Mouse (Mus musculus) ES-E14 (cell line): Measurements from ENCODE around the gene Grin1.

ENCODE experiments used
- CHD2 ChIP-seq: IDR thresholded peaks from 2 replicates; pipeline ENCODE4 v1.6.1; 2014; ENCODE audit warnings: mild to moderate bottlenecking, low read depth, low read length, inconsistent platforms
- MAFK ChIP-seq: IDR thresholded peaks from 2 replicates; pipeline ENCODE4 v1.6.1; 2014; ENCODE audit warnings: mild to moderate bottlenecking, low read depth, low read length, inconsistent platforms; ENCODE audit not compliant: insufficient read depth
- ZNF384 ChIP-seq: IDR thresholded peaks from 2 replicates; pipeline ENCODE4 v1.6.1; 2012; ENCODE audit warnings: low read depth, low read length, inconsistent platforms

DNA sequence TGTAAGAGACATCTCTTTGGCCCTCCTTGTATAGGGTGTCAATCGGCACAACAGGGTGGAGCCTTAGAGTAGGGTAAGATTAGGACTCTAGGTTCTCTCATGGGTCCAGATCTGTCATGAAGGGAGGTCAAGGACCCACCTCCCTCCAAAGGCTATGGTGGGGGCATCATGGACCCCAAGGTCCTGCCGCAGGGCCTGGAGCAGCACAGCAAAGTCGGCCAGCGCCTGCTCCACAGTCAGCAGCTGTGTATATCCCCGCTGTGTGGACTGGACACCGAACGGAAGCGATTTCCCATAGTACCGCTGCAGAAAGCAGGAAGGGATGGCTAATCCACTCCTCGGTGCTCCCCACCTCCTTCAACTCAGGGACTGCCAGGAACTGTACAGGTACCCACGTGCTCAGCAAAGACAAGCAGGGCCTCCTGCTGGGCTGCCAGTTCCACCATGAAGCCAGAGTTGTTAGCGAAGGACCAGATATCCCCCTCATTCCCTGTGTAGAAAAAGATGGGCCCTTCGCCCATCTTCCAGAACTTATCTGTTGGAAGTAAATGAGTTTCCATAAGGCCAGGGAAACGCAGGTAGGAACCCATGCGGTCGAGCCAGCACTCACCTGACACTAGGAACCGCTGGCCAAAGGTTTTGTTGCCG is 36.6 kb upstream of the Grin1 start:
- TF ChIP-seq CHD2 (no peak), MAFK (no peak), ZNF384 (no peak)
